Mouse (Mus musculus): ENCODE measurements around the gene Tmem95.

DNA sequence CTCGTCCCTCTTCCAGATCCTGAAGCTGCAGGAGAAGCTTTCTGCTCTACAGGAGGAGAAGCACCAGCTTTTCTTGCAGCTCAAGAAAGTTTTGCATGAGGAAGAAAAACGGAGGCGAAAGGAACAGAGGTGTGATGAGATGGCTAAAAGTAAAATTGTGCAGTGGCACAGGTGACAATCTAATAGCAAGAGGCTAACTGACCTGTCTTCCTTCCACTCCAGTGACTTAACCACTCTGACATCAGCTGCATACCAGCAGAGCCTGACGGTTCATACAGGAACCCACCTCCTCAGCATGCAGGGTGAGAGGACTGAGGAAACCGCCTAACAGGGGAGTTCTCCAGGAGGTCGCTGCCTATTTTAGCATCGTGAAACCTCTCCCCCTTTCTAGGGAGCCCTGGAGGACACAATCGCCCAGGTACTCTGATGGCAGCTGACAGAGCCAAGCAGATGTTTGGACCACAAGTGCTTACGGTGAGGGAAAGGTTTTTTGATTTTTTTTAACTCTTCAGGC, 37.2 kb upstream of the Tmem95 start:
- TF ChIP-seq EP300 (IDR thresholded peaks at IDR 0.05; ENCODE audit: insufficient read depth, low read depth, low read length) (no peak), CTCF (IDR thresholded peaks at IDR 0.05; ENCODE audit: low read depth, low read length) (no peak)

Measured in ES-Bruce4 (cell line).